Mouse (Mus musculus): ENCODE data around the gene Acsl4. TPM values are rescaled to one million over a fixed set of nuclear protein-coding genes. Genes with fewer than 3 reads are reported as not detected.

Acsl4 gene
- 10 to 100 TPM; 29.9 to 35.2 TPM for total RNA-seq (2021)
- long read RNA-seq, experiment 1, full-length matches to known transcripts = 39 of 42 reads
- long read RNA-seq, experiment 1, partial matches to known transcripts = 0 of 42 reads
- long read RNA-seq, experiment 1, other reads (novel, unspliced or antisense) = 3 of 42 reads
- long read RNA-seq, experiment 2, full-length matches to known transcripts = 18 of 20 reads
- long read RNA-seq, experiment 2, partial matches to known transcripts = 2 of 20 reads
- long read RNA-seq, experiment 2, other reads (novel, unspliced or antisense) = 0 of 20 reads

GRCm38 (mm10) chrX:142390247-142390908 lies at the start of gene Acsl4:
Gene Acsl4, minus strand, starts transcription at chrX:142390535.
- DNase-seq = peak; percentile 83

GRCm38 (mm10) chrX:142437971-142438504 lies 47.7 kb upstream of the Acsl4 start:
- no peak for DNase-seq

- no peak for DNase-seq
Measured at GRCm38 (mm10) chrX:142432846-142433245, 42.5 kb upstream of the Acsl4 start.

- DNase-seq = no peak
Measured at GRCm38 (mm10) chrX:142427111-142427510, 36.8 kb upstream of the Acsl4 start.

GRCm38 (mm10) chrX:142426628-142427027 lies 36.3 kb upstream of the Acsl4 start:
- no peak for DNase-seq

GRCm38 (mm10) chrX:142413884-142414283 lies 23.5 kb upstream of the Acsl4 start:
- DNase-seq = no peak

GRCm38 (mm10) chrX:142410060-142410459 lies 19.7 kb upstream of the Acsl4 start:
- no peak for DNase-seq

- DNase-seq = no peak
Measured at GRCm38 (mm10) chrX:142409338-142409737, 19.0 kb upstream of the Acsl4 start.

- no peak for DNase-seq
Measured at GRCm38 (mm10) chrX:142403114-142403513, 12.8 kb upstream of the Acsl4 start.

- DNase-seq = no peak
Measured at GRCm38 (mm10) chrX:142398621-142399020, 8.3 kb upstream of the Acsl4 start.

- no peak for DNase-seq
Measured at GRCm38 (mm10) chrX:142390909-142391265, 552 bp upstream of the Acsl4 start.

- DNase-seq = peak; percentile 7
Measured at GRCm38 (mm10) chrX:142389581-142390159, 665 bp downstream of the Acsl4 start.

- DNase-seq = no peak
Measured at GRCm38 (mm10) chrX:142388141-142388540, 2.2 kb downstream of the Acsl4 start.

GRCm38 (mm10) chrX:142387634-142388033 lies 2.7 kb downstream of the Acsl4 start:
- DNase-seq = no peak

GRCm38 (mm10) chrX:142384918-142385317 lies 5.4 kb downstream of the Acsl4 start:
- no peak for DNase-seq

- no peak for DNase-seq
Measured at GRCm38 (mm10) chrX:142379894-142380293, 10.4 kb downstream of the Acsl4 start.

- DNase-seq = no peak
Measured at GRCm38 (mm10) chrX:142378048-142378447, 12.3 kb downstream of the Acsl4 start.

- DNase-seq = no peak
Measured at GRCm38 (mm10) chrX:142377358-142377757, 13.0 kb downstream of the Acsl4 start.

- no peak for DNase-seq
Measured at GRCm38 (mm10) chrX:142376747-142377146, 13.6 kb downstream of the Acsl4 start.

GRCm38 (mm10) chrX:142375519-142375918 lies 14.8 kb downstream of the Acsl4 start:
- no peak for DNase-seq

- peak; percentile 27 for DNase-seq
Measured at GRCm38 (mm10) chrX:142372393-142372792, 17.9 kb downstream of the Acsl4 start.

GRCm38 (mm10) chrX:142369935-142370334 lies 20.4 kb downstream of the Acsl4 start:
- no peak for DNase-seq

GRCm38 (mm10) chrX:142363882-142364281 lies 26.5 kb downstream of the Acsl4 start:
- no peak for DNase-seq

All from gastrocnemius, postnatal 10 days (tissue).